Mouse (Mus musculus): ENCODE measurements around the gene Nemp1. TPM values are rescaled to one million over a fixed set of nuclear protein-coding genes. Genes with fewer than 3 reads are reported as not detected.
A peak's percentile ranks its signal among the peaks of the same experiment; 100 is the strongest.

Gene Nemp1
- polyA plus RNA-seq, 1 experiment from 2014 or later = 10.9 TPM

GRCm38 (mm10) chr10:127626433-127626832 lies 40.3 kb upstream of the Nemp1 start:
- Histone ChIP-seq H3K9ac (no peak overlapping the region), H3K4me3 (replicated peaks) (no peak overlapping the region), H3K27ac (no peak overlapping the region), H3K4me2 (no peak overlapping the region), H3K4me1 (peaks cover 8% of the 10 kb centered on the region), H3K36me3 (no peaks in the 10 kb centered on the region), H3K9me3 (replicated peaks) (peaks cover 6% of the 10 kb centered on the region), H3K27me3 (no peaks in the 10 kb centered on the region)
- no peak for ATAC-seq (replicated peaks; ENCODE audit: low FRiP score)
- 87% methylated on average over 3 of the region's 3 CpGs for WGBS

- whole genome bisulfite sequencing = 74% methylated on average over 10 of the region's 10 CpGs
- H3K4me1 ChIP-seq = 0 out of 2 replicates have a peak, but pooled peaks cover 3% of the 10 kb centered on the region
- no peak overlapping the region for H3K9ac ChIP-seq
- ATAC-seq (replicated peaks; ENCODE audit: low FRiP score) = no peak
- no peaks in the 10 kb centered on the region for H3K27me3 ChIP-seq
- H3K36me3 ChIP-seq = no peaks in the 10 kb centered on the region
- no peak overlapping the region for H3K27ac ChIP-seq
- peaks cover 4% of the 10 kb centered on the region for H3K9me3 ChIP-seq (replicated peaks)
- H3K4me3 ChIP-seq (replicated peaks) = no peak overlapping the region
- H3K4me2 ChIP-seq = no peak overlapping the region
Observed at GRCm38 (mm10) chr10:127631261-127632214, 35.2 kb upstream of the Nemp1 start.

- no peak for ATAC-seq (replicated peaks; ENCODE audit: low FRiP score)
- WGBS = 43% methylated on average over 7 of the region's 7 CpGs
- H3K36me3 ChIP-seq = no peaks in the 10 kb centered on the region
Observed at GRCm38 (mm10) chr10:127632668-127633271, 33.9 kb upstream of the Nemp1 start.

GRCm38 (mm10) chr10:127640421-127640820 lies 26.3 kb upstream of the Nemp1 start:
- Histone ChIP-seq H3K27me3 (no peaks in the 10 kb centered on the region), H3K4me3 (replicated peaks) (no peak overlapping the region), H3K27ac (no peak overlapping the region), H3K9me3 (replicated peaks) (no peaks in the 10 kb centered on the region), H3K4me2 (no peak overlapping the region), H3K9ac (no peak overlapping the region), H3K36me3 (no peaks in the 10 kb centered on the region), H3K4me1 (peaks cover 30% of the 10 kb centered on the region)
- WGBS = 62% methylated on average over 5 of the region's 5 CpGs
- ATAC-seq (replicated peaks; ENCODE audit: low FRiP score) = no peak

More at GRCm38 (mm10) chr10:127632668-127633271, 33.9 kb upstream of the Nemp1 start:
- Histone ChIP-seq H3K4me2 (no peak overlapping the region), H3K9me3 (replicated peaks) (no peaks in the 10 kb centered on the region), H3K9ac (no peak overlapping the region), H3K4me3 (replicated peaks) (no peak overlapping the region), H3K27me3 (no peaks in the 10 kb centered on the region), H3K27ac (no peak overlapping the region), H3K4me1 (0 out of 2 replicates have a peak, but pooled peaks cover 3% of the 10 kb centered on the region)

- ATAC-seq (replicated peaks; ENCODE audit: low FRiP score) = peak; percentile 76
- Histone ChIP-seq H3K9me3 (replicated peaks) (no peaks in the 10 kb centered on the region), H3K36me3 (no peaks in the 10 kb centered on the region), H3K4me3 (replicated peaks) (peak overlapping the region; percentile 52), H3K27ac (peak overlapping the region; percentile 92), H3K9ac (peak overlapping the region; percentile 46; the same call in 1 of the 2 replicates), H3K4me2 (peak overlapping the region; percentile 74), H3K27me3 (no peaks in the 10 kb centered on the region), H3K4me1 (peaks cover 30% of the 10 kb centered on the region)
- WGBS = 5% methylated on average over 19 of the region's 19 CpGs
Observed at GRCm38 (mm10) chr10:127641861-127642771, 24.6 kb upstream of the Nemp1 start.

GRCm38 (mm10) chr10:127642772-127643552 lies 23.7 kb upstream of the Nemp1 start, which contains the start of gene Stat6:
Gene Stat6 (plus strand): TSS chr10:127642986.
- peak; percentile 58 for ATAC-seq (replicated peaks; ENCODE audit: low FRiP score)
- Histone ChIP-seq H3K9ac (peak within 1 kb of the TSS; percentile 46), H3K27me3 (no peaks in the 10 kb centered on the region), H3K4me2 (peak within 1 kb of the TSS; percentile 74), H3K4me1 (peaks cover 30% of the 10 kb centered on the region), H3K27ac (peak within 1 kb of the TSS; percentile 92), H3K9me3 (replicated peaks) (no peaks in the 10 kb centered on the region), H3K4me3 (replicated peaks) (peak within 1 kb of the TSS; percentile 52), H3K36me3 (peaks cover 5% of the 10 kb centered on the region; the same call in 1 of the 2 replicates)
- WGBS = 6% methylated on average over 37 of the region's 37 CpGs

GRCm38 (mm10) chr10:127643553-127644238 lies 23.0 kb upstream of the Nemp1 start:
- Histone ChIP-seq H3K4me3 (replicated peaks) (peak overlapping the region; percentile 52), H3K4me2 (peak overlapping the region; percentile 74), H3K36me3 (peaks cover 12% of the 10 kb centered on the region), H3K9me3 (replicated peaks) (no peaks in the 10 kb centered on the region), H3K4me1 (peaks cover 30% of the 10 kb centered on the region), H3K27me3 (no peaks in the 10 kb centered on the region), H3K9ac (peak overlapping the region; percentile 46), H3K27ac (peak overlapping the region; percentile 92)
- 1% methylated on average over 25 of the region's 25 CpGs for WGBS
- peak; percentile 59 for ATAC-seq (replicated peaks; ENCODE audit: low FRiP score)

GRCm38 (mm10) chr10:127645791-127646190 lies 20.9 kb upstream of the Nemp1 start:
- H3K27ac ChIP-seq = no peak overlapping the region
- H3K9ac ChIP-seq = no peak overlapping the region
- no peak overlapping the region for H3K4me3 ChIP-seq (replicated peaks)
- no peak for ATAC-seq (replicated peaks; ENCODE audit: low FRiP score)
- no peak overlapping the region for H3K4me2 ChIP-seq
- peaks cover 28% of the 10 kb centered on the region for H3K36me3 ChIP-seq
- no peaks in the 10 kb centered on the region for H3K9me3 ChIP-seq (replicated peaks)
- 68% methylated on average over 2 of the region's 2 CpGs for WGBS
- no peaks in the 10 kb centered on the region for H3K27me3 ChIP-seq
- peaks cover 30% of the 10 kb centered on the region for H3K4me1 ChIP-seq

GRCm38 (mm10) chr10:127652906-127653638 lies 13.6 kb upstream of the Nemp1 start:
- peaks cover 70% of the 10 kb centered on the region for H3K36me3 ChIP-seq
- H3K27me3 ChIP-seq = no peaks in the 10 kb centered on the region
- ATAC-seq (replicated peaks; ENCODE audit: low FRiP score) = peak; percentile 17; the same call in 1 of the 2 replicates
- no peak overlapping the region for H3K9ac ChIP-seq
- WGBS = 45% methylated on average over 21 of the region's 21 CpGs
- no peaks in the 10 kb centered on the region for H3K9me3 ChIP-seq (replicated peaks)
- peak overlapping the region; percentile 70 for H3K27ac ChIP-seq
- H3K4me1 ChIP-seq = peaks cover 17% of the 10 kb centered on the region
- peak overlapping the region; percentile 48 for H3K4me2 ChIP-seq
- peak overlapping the region; percentile 28 for H3K4me3 ChIP-seq (replicated peaks)

GRCm38 (mm10) chr10:127654970-127655579 lies 11.6 kb upstream of the Nemp1 start:
- no peak overlapping the region for H3K4me3 ChIP-seq (replicated peaks)
- no peaks in the 10 kb centered on the region for H3K9me3 ChIP-seq (replicated peaks)
- 51% methylated on average over 16 of the region's 16 CpGs for WGBS
- peaks cover 64% of the 10 kb centered on the region for H3K36me3 ChIP-seq
- ATAC-seq (replicated peaks; ENCODE audit: low FRiP score) = no peak
- no peak overlapping the region for H3K4me2 ChIP-seq
- H3K9ac ChIP-seq = no peak overlapping the region
- H3K27me3 ChIP-seq = no peaks in the 10 kb centered on the region
- H3K27ac ChIP-seq = peak overlapping the region; percentile 30; the same call in 1 of the 2 replicates
- H3K4me1 ChIP-seq = peaks cover 34% of the 10 kb centered on the region
